Mouse (Mus musculus) liver, adult 2 months (tissue): Measurements from ENCODE around the gene Atp6v0c.

Experiments
- CTCF ChIP-seq: fragments of 200-500 bp; IDR thresholded peaks from 2 replicates; pipeline ENCODE4 v1.5.1; 2011; ENCODE audit warnings: low read depth, low read length, control low read depth
- POLR2A ChIP-seq: fragments of 200-500 bp; IDR thresholded peaks from 2 replicates; pipeline ENCODE4 v1.6.1; 2011; ENCODE audit warnings: low read length, control low read depth; ENCODE audit not compliant: insufficient read depth; ENCODE audit errors: extremely low read depth

DNA sequence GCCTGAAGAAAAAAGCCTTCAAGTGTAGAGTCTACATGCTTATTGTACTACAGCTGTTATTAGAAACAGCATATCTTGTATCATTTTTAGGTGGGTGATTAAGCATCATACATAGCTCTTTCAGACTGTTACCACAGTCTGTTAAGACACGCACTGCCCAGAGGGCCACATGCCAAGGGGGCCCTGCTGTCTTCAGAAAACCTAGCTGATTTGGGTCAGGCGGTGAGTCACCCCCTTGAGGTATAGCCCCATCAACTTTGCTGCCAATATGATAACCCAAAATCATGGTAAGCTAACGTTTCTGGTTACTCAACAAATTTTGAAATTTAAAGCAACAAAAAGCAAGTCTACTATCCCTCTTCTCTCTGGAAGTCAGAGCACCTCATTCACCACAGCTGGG is 50.1 kb downstream of the Atp6v0c start:
- TF ChIP-seq CTCF (no peak), POLR2A (no peak)
